Mouse (Mus musculus): ENCODE results near the gene Ddx28.

- no peak for TF ChIP-seq POLR2A (IDR thresholded peaks at IDR 0.05; ENCODE audit: low read depth, low read length)
- TF ChIP-seq CTCF (IDR thresholded peaks at IDR 0.05; ENCODE audit: extremely low read depth, insufficient read depth, insufficient read length, insufficient replicate concordance) = no peak
These were observed 30.5 kb downstream of the Ddx28 start for GRCm38 (mm10) chr8:105981146-105981545.

All from spleen, adult 2 months (tissue).